Mouse (Mus musculus) G1E-ER4 (cell line): ENCODE results near the gene Dohh. TPM values are rescaled to one million over a fixed set of nuclear protein-coding genes. Genes with fewer than 3 reads are reported as not detected.

Experiments used
- GATA1 ChIP-seq: IDR thresholded peaks from one replicate; pipeline ENCODE4 v1.8.0; 2012; ENCODE audit warnings: low read length, inconsistent platforms
- polyA plus RNA-seq: library from polyadenylated mRNA; stranded (reverse); fragments of >175 nt; gene quantifications from 2 replicates; pipeline ENCODE4 v1.2.3, GENCODE M21; 2012

The Dohh gene
- polyA plus RNA-seq, 1 experiment, result 292 TPM

- no peak for TF ChIP-seq GATA1
These were observed 32.4 kb upstream of the Dohh start for GRCm38 (mm10) chr10:81351678-81352291.

- TF ChIP-seq GATA1, result no peak
These were observed 29.3 kb upstream of the Dohh start for GRCm38 (mm10) chr10:81354738-81355477.

- TF ChIP-seq GATA1, result no peak
These were observed 28.7 kb upstream of the Dohh start for GRCm38 (mm10) chr10:81355533-81355932.

GRCm38 (mm10) chr10:81356352-81356990 lies 27.8 kb upstream of the Dohh start:
- no peak for TF ChIP-seq GATA1

GRCm38 (mm10) chr10:81356991-81357844 lies 27.0 kb upstream of the Dohh start, which contains the start of gene Mfsd12:
Gene Mfsd12, plus strand, starts transcription at chr10:81357491.
- TF ChIP-seq GATA1, result no peak

GRCm38 (mm10) chr10:81358209-81358608 lies 26.0 kb upstream of the Dohh start:
- no peak for TF ChIP-seq GATA1

- TF ChIP-seq GATA1, result no peak
These were observed 25.4 kb upstream of the Dohh start for GRCm38 (mm10) chr10:81358841-81359240.

GRCm38 (mm10) chr10:81360721-81361120 lies 23.5 kb upstream of the Dohh start:
- no peak for TF ChIP-seq GATA1

- no peak for TF ChIP-seq GATA1
These were observed 21.8 kb upstream of the Dohh start for GRCm38 (mm10) chr10:81362336-81362949.

- no peak for TF ChIP-seq GATA1
These were observed 20.5 kb upstream of the Dohh start for GRCm38 (mm10) chr10:81363436-81364346.

- TF ChIP-seq GATA1, result no peak
These were observed 19.6 kb upstream of the Dohh start for GRCm38 (mm10) chr10:81364666-81365065.

GRCm38 (mm10) chr10:81365073-81365472 lies 19.2 kb upstream of the Dohh start:
- TF ChIP-seq GATA1, result no peak

- no peak for TF ChIP-seq GATA1
These were observed 18.4 kb upstream of the Dohh start, which contains the start of gene 4930404N11Rik for GRCm38 (mm10) chr10:81365672-81366476. Gene 4930404N11Rik, minus strand, starts transcription at chr10:81365816.
